Mouse (Mus musculus): Measurements from ENCODE around the gene Mapk8ip3. TPM values are rescaled to one million over a fixed set of nuclear protein-coding genes. Genes with fewer than 3 reads are reported as not detected.
A peak's percentile ranks its signal among the peaks of the same experiment; 100 is the strongest.

Gene Mapk8ip3
- polyA plus RNA-seq, 1 experiment, result 12.0 TPM

GRCm38 (mm10) chr17:24881738-24882440 lies 54.9 kb downstream of the Mapk8ip3 start:
- Histone ChIP-seq H3K27ac (replicated peaks; ENCODE audit: low read depth, low read length) (no peak overlapping the region), H3K4me1 (ENCODE audit: control insufficient read depth, insufficient read depth, insufficient read length, low read length) (peaks cover 7% of the 10 kb centered on the region), H3K4me3 (ENCODE audit: insufficient read depth, low read depth, low read length) (no peak overlapping the region)

GRCm38 (mm10) chr17:24878531-24878930 lies 58.2 kb downstream of the Mapk8ip3 start:
- peaks cover 3% of the 10 kb centered on the region; the same call in 1 of the 2 replicates for H3K4me1 ChIP-seq (ENCODE audit: control insufficient read depth, insufficient read depth, insufficient read length, low read length)
- H3K27ac ChIP-seq (replicated peaks; ENCODE audit: low read depth, low read length), result no peak overlapping the region
- H3K4me3 ChIP-seq (ENCODE audit: insufficient read depth, low read depth, low read length), result no peak overlapping the region

GRCm38 (mm10) chr17:24878117-24878397 lies 58.7 kb downstream of the Mapk8ip3 start:
- Histone ChIP-seq H3K4me1 (ENCODE audit: control insufficient read depth, insufficient read depth, insufficient read length, low read length) (peaks cover 3% of the 10 kb centered on the region; the same call in 1 of the 2 replicates), H3K4me3 (ENCODE audit: insufficient read depth, low read depth, low read length) (no peak overlapping the region), H3K27ac (replicated peaks; ENCODE audit: low read depth, low read length) (no peak overlapping the region; the same call in 1 of the 2 replicates)

- Histone ChIP-seq H3K4me3 (ENCODE audit: insufficient read depth, low read depth, low read length) (0 out of 2 replicates have a peak overlapping the region, but pooled peaks have one; percentile 1), H3K4me1 (ENCODE audit: control insufficient read depth, insufficient read depth, insufficient read length, low read length) (peaks cover 3% of the 10 kb centered on the region; the same call in 1 of the 2 replicates), H3K27ac (replicated peaks; ENCODE audit: low read depth, low read length) (no peak overlapping the region)
These were observed 59.3 kb downstream of the Mapk8ip3 start for GRCm38 (mm10) chr17:24877336-24878116.

GRCm38 (mm10) chr17:24874989-24875388 lies 61.8 kb downstream of the Mapk8ip3 start:
- Histone ChIP-seq H3K27ac (replicated peaks; ENCODE audit: low read depth, low read length) (no peak overlapping the region), H3K4me1 (ENCODE audit: control insufficient read depth, insufficient read depth, insufficient read length, low read length) (no peaks in the 10 kb centered on the region; the same call in 1 of the 2 replicates), H3K4me3 (ENCODE audit: insufficient read depth, low read depth, low read length) (no peak overlapping the region)

- no peak overlapping the region for H3K27ac ChIP-seq (replicated peaks; ENCODE audit: low read depth, low read length)
- H3K4me3 ChIP-seq (ENCODE audit: insufficient read depth, low read depth, low read length), result no peak overlapping the region
These were observed 62.4 kb downstream of the Mapk8ip3 start for GRCm38 (mm10) chr17:24874405-24874745.

GRCm38 (mm10) chr17:24873695-24874404 lies 62.9 kb downstream of the Mapk8ip3 start:
- Histone ChIP-seq H3K4me1 (ENCODE audit: control insufficient read depth, insufficient read depth, insufficient read length, low read length) (no peaks in the 10 kb centered on the region; the same call in 1 of the 2 replicates), H3K4me3 (ENCODE audit: insufficient read depth, low read depth, low read length) (no peak overlapping the region), H3K27ac (replicated peaks; ENCODE audit: low read depth, low read length) (no peak overlapping the region)

More at GRCm38 (mm10) chr17:24874405-24874745, 62.4 kb downstream of the Mapk8ip3 start:
- H3K4me1 ChIP-seq (ENCODE audit: control insufficient read depth, insufficient read depth, insufficient read length, low read length), result no peaks in the 10 kb centered on the region; the same call in 1 of the 2 replicates

GRCm38 (mm10) chr17:24867914-24868313 lies 68.9 kb downstream of the Mapk8ip3 start:
- Histone ChIP-seq H3K4me3 (ENCODE audit: insufficient read depth, low read depth, low read length) (no peak overlapping the region), H3K4me1 (ENCODE audit: control insufficient read depth, insufficient read depth, insufficient read length, low read length) (no peaks in the 10 kb centered on the region), H3K27ac (replicated peaks; ENCODE audit: low read depth, low read length) (no peak overlapping the region)

GRCm38 (mm10) chr17:24865776-24866175 lies 71.0 kb downstream of the Mapk8ip3 start, which contains the start of gene Igfals:
Gene Igfals (plus strand): TSS chr17:24865997.
- Histone ChIP-seq H3K27ac (replicated peaks; ENCODE audit: low read depth, low read length) (no peak within 1 kb of the TSS), H3K4me1 (ENCODE audit: control insufficient read depth, insufficient read depth, insufficient read length, low read length) (no peaks in the 10 kb centered on the region), H3K4me3 (ENCODE audit: insufficient read depth, low read depth, low read length) (no peak within 1 kb of the TSS)

- Histone ChIP-seq H3K4me1 (ENCODE audit: control insufficient read depth, insufficient read depth, insufficient read length, low read length) (no peaks in the 10 kb centered on the region), H3K4me3 (ENCODE audit: insufficient read depth, low read depth, low read length) (no peak overlapping the region), H3K27ac (replicated peaks; ENCODE audit: low read depth, low read length) (no peak overlapping the region)
These were observed 75.0 kb downstream of the Mapk8ip3 start for GRCm38 (mm10) chr17:24861785-24862184.

- no peak overlapping the region for H3K4me3 ChIP-seq (ENCODE audit: insufficient read depth, low read depth, low read length)
- no peaks in the 10 kb centered on the region for H3K4me1 ChIP-seq (ENCODE audit: control insufficient read depth, insufficient read depth, insufficient read length, low read length)
- H3K27ac ChIP-seq (replicated peaks; ENCODE audit: low read depth, low read length), result no peak overlapping the region
These were observed 76.7 kb downstream of the Mapk8ip3 start for GRCm38 (mm10) chr17:24860076-24860475.

- H3K4me1 ChIP-seq (ENCODE audit: control insufficient read depth, insufficient read depth, insufficient read length, low read length), result no peaks in the 10 kb centered on the region
- H3K4me3 ChIP-seq (ENCODE audit: insufficient read depth, low read depth, low read length), result no peak overlapping the region
- no peak overlapping the region for H3K27ac ChIP-seq (replicated peaks; ENCODE audit: low read depth, low read length)
These were observed 77.8 kb downstream of the Mapk8ip3 start for GRCm38 (mm10) chr17:24858967-24859366.

GRCm38 (mm10) chr17:24857831-24858470 lies 78.8 kb downstream of the Mapk8ip3 start:
- Histone ChIP-seq H3K27ac (replicated peaks; ENCODE audit: low read depth, low read length) (no peak overlapping the region), H3K4me3 (ENCODE audit: insufficient read depth, low read depth, low read length) (no peak overlapping the region)

GRCm38 (mm10) chr17:24856589-24856988 lies 80.2 kb downstream of the Mapk8ip3 start:
- Histone ChIP-seq H3K27ac (replicated peaks; ENCODE audit: low read depth, low read length) (no peak overlapping the region), H3K4me1 (ENCODE audit: control insufficient read depth, insufficient read depth, insufficient read length, low read length) (no peaks in the 10 kb centered on the region), H3K4me3 (ENCODE audit: insufficient read depth, low read depth, low read length) (no peak overlapping the region)

More at GRCm38 (mm10) chr17:24857831-24858470, 78.8 kb downstream of the Mapk8ip3 start:
- no peaks in the 10 kb centered on the region for H3K4me1 ChIP-seq (ENCODE audit: control insufficient read depth, insufficient read depth, insufficient read length, low read length)
